Mouse (Mus musculus) liver, embryonic 14.5 days (tissue): ENCODE measurements around the gene Lrrtm4. TPM values are rescaled to one million over a fixed set of nuclear protein-coding genes. Genes with fewer than 3 reads are reported as not detected.

Experiments
- ATAC-seq: fragments of 200-750 bp; cut with Nextera tagmentation; 2 replicates; pipeline ENCODE4 v1.8.0; 2017; ENCODE audit warnings: moderate number of reproducible peaks, mild to moderate bottlenecking, moderate library complexity; ENCODE audit not compliant: insufficient read depth
- DNase-seq, 3 experiments: peaks; one replicate each; pipeline ENCODE4 v3.0.0-alpha.2; 2012 to 2013; ENCODE audit warnings: low read depth in 3 of 3, low spot score in 3 of 3
- H3K27ac ChIP-seq: fragments of 300-500 bp; sonication (generic); 2 replicates; pipeline ENCODE4 v1.5.1; 2014; ENCODE audit warnings: moderate library complexity, mild to moderate bottlenecking, control low read depth, inconsistent platforms
- H3K27me3 ChIP-seq: fragments of 300-500 bp; sonication (generic); 2 replicates; pipeline ENCODE4 v1.6.1; 2014; ENCODE audit warnings: mild to moderate bottlenecking, low read length, moderate library complexity; ENCODE audit not compliant: control insufficient read depth, insufficient read depth
- H3K36me3 ChIP-seq: fragments of 300-500 bp; sonication (generic); replicated peaks from 2 replicates; pipeline ENCODE4 v1.6.1; 2014; ENCODE audit warnings: low read depth; ENCODE audit not compliant: control insufficient read depth, insufficient read depth
- H3K4me1 ChIP-seq, 2 experiments: fragments of 200-500 bp in 1 of 2; fragments of 300-500 bp in 1 of 2; sonication (generic) in 1 of 2; replicated peaks; 2 replicates each; pipeline ENCODE4 v1.6.1; 2012 to 2014; ENCODE audit warnings: antibody characterized with exemption in 1 of 2, inconsistent platforms in 1 of 2, low read length in 1 of 2; ENCODE audit not compliant: control insufficient read depth in 2 of 2, insufficient read depth in 2 of 2
- H3K4me2 ChIP-seq: fragments of 300-500 bp; sonication (generic); 2 replicates; pipeline ENCODE4 v1.6.1; 2014; ENCODE audit warnings: low read depth, mild to moderate bottlenecking, control low read depth, moderate library complexity
- H3K4me3 ChIP-seq, 2 experiments: fragments of 200-500 bp in 1 of 2; fragments of 300-500 bp in 1 of 2; sonication (generic) in 1 of 2; 2 replicates each; pipeline ENCODE4 v1.5.1; 2012 to 2014; ENCODE audit warnings: low read depth in 2 of 2, low read length in 2 of 2, mild to moderate bottlenecking in 2 of 2, control low read depth in 1 of 2, inconsistent platforms in 1 of 2, moderate library complexity in 1 of 2; ENCODE audit not compliant: insufficient read depth in 1 of 2
- H3K9ac ChIP-seq: fragments of 300-500 bp; sonication (generic); replicated peaks from 2 replicates; pipeline ENCODE4 v1.6.1; 2014; ENCODE audit warnings: mild to moderate bottlenecking, control low read depth, moderate library complexity
- H3K9me3 ChIP-seq: fragments of 300-500 bp; sonication (generic); 2 replicates; pipeline ENCODE4 v1.6.1; 2016; ENCODE audit warnings: low read length, mixed read lengths; ENCODE audit not compliant: control insufficient read depth
- CTCF ChIP-seq: IDR thresholded peaks from 2 replicates; pipeline ENCODE4 v1.5.1; 2016; ENCODE audit warnings: antibody characterized with exemption, low read depth, control low read depth
- EP300 ChIP-seq: IDR thresholded peaks from 2 replicates; pipeline ENCODE4 v1.6.1; 2016; ENCODE audit warnings: antibody characterized with exemption, low read depth
- WGBS: fragments of 180-500 bp; shearing (Covaris S2); extraction: QIAGEN DNeasy Blood & Tissue Kit; methylation state at CpG from one replicate; pipeline ENCODE4 v1.1.7; 2014; ENCODE audit not compliant: insufficient replicate concordance; 5-methylcytosine and 5-hydroxymethylcytosine counted together
- polyA plus RNA-seq, 2 experiments: library from polyadenylated mRNA; depleted of rRNA in 1 of 2; stranded (reverse) in 1 of 2; unstranded in 1 of 2; fragments of >200 nt; fragmentation: Nextera tagmentation in 1 of 2; extraction: Ambion mirVana in 1 of 2; gene quantifications; 2 replicates each; pipeline versions ENCODE4 v1.2.1 to v1.2.3; 2012 to 2014

Lrrtm4 gene
- polyA plus RNA-seq, 2 experiments = 0.03 TPM; not detected in 1

DNA sequence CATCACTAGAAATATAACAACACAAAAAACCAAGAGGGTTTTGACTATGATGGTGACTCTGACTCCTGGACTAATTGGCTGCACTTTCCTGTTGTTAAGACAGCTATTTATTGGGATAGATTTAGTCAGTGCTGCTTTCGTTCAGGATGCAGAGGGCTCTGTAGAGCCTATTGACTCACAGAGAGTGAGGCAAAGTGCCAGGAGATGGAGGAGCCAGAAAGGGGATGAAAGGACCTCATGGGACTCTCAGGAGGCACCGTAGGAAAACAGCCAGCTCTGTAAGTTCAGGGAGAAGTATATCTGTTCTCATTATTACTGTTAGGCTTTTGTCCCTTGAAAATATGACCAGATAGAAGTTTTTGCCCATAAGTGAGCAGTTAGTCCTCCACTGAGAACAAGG, 190.8 kb downstream of the Lrrtm4 start:
- no peaks in the 10 kb centered on the region for H3K36me3 ChIP-seq

DNA sequence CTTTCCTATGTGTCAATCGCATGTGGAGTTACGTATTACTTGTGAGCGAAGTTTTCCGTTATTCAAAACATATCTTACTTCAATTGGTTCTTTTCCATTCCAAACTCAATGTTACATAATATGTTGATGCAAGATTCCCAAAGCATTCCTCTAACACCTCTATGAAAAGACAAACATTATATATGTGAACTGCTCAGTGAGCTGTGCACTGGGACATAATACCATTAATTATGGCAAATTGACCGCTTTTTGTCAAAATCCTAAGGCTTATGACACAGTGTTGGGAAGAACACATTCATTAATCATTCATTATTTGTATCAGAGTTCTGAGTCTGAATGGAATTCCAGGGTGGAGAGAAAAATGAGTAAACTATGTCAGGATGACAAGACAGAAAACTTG, 191.6 kb downstream of the Lrrtm4 start:
- Histone ChIP-seq H3K4me1 (no peaks in the 10 kb centered on the region), H3K4me2 (no peak overlapping the region), H3K27ac (no peak overlapping the region), H3K9me3 (no peaks in the 10 kb centered on the region), H3K9ac (no peak overlapping the region), H3K4me3 (no peak overlapping the region), H3K36me3 (no peaks in the 10 kb centered on the region), H3K27me3 (no peaks in the 10 kb centered on the region)
- no peak for DNase-seq
- TF ChIP-seq CTCF = no peak
- no peak for TF ChIP-seq EP300
- WGBS = 89% methylated on average over 5 of the region's 5 CpGs
- ATAC-seq = no peak

More for the DNA sequence above, 190.8 kb downstream of the Lrrtm4 start:
- no peak overlapping the region for H3K9ac ChIP-seq
- H3K4me2 ChIP-seq = no peak overlapping the region
- WGBS = 46% methylated on average over 2 of the region's 2 CpGs
- no peak for TF ChIP-seq EP300
- TF ChIP-seq CTCF = no peak
- no peaks in the 10 kb centered on the region for H3K27me3 ChIP-seq
- no peaks in the 10 kb centered on the region for H3K9me3 ChIP-seq
- ATAC-seq (no peak), DNase-seq (no peak)
- no peak overlapping the region for H3K27ac ChIP-seq
- no peaks in the 10 kb centered on the region for H3K4me1 ChIP-seq
- no peak overlapping the region for H3K4me3 ChIP-seq

DNA sequence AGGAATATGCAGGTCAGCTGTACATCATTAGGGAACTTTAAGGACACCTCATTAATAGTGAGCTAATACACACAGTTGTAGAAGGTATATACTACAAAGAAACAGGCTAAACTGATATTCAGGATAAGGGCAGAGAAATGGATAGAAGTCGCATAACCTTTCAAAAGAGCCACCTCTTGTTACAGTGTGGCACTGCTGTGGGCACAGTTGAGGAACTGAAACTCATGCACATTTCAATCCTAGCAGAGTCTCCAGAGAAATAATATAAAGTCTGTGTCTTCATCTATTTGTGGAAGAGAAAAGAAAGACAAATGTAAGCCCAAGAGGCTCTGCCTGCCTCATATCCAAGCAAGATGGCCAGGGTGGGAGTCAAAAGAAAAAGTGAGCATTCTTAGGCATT, 242.9 kb downstream of the Lrrtm4 start:
- WGBS = 82% methylated on average over 1 of the region's 1 CpGs

DNA sequence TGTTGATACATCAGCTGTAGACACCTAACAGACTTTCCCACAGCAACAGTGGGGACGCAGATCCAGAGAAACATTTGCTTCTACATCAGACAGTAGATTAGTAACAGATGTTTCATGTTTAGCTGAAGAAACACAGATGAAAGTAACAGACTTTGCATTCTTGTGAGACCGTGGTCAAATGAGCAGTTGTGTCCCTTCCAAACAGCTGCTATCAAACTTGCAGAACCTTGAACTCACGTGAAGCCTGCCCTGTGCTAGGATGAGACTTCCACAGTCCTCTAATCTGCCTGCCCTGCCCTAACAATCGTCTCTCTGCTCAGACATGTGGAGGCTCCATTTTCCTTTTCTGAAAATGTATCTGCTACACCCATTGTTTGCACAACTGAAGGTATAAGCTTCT, 245.3 kb downstream of the Lrrtm4 start:
- no peak for TF ChIP-seq EP300
- ATAC-seq (no peak), DNase-seq (no peak)
- H3K9me3 ChIP-seq = no peaks in the 10 kb centered on the region
- H3K9ac ChIP-seq = no peak overlapping the region
- no peaks in the 10 kb centered on the region for H3K27me3 ChIP-seq
- H3K4me2 ChIP-seq = no peak overlapping the region
- WGBS = 49% methylated on average over 4 of the region's 4 CpGs
- no peak overlapping the region for H3K4me3 ChIP-seq
- no peak overlapping the region for H3K27ac ChIP-seq
- no peaks in the 10 kb centered on the region for H3K4me1 ChIP-seq
- no peaks in the 10 kb centered on the region for H3K36me3 ChIP-seq

More for the DNA sequence above, 242.9 kb downstream of the Lrrtm4 start:
- no peak for ATAC-seq
- Histone ChIP-seq H3K9ac (no peak overlapping the region), H3K4me3 (no peak overlapping the region), H3K27me3 (no peaks in the 10 kb centered on the region), H3K27ac (no peak overlapping the region), H3K4me2 (no peak overlapping the region), H3K9me3 (no peaks in the 10 kb centered on the region), H3K36me3 (no peaks in the 10 kb centered on the region), H3K4me1 (no peaks in the 10 kb centered on the region)
- TF ChIP-seq EP300 (no peak), CTCF (no peak)
- DNase-seq = no peak

DNA sequence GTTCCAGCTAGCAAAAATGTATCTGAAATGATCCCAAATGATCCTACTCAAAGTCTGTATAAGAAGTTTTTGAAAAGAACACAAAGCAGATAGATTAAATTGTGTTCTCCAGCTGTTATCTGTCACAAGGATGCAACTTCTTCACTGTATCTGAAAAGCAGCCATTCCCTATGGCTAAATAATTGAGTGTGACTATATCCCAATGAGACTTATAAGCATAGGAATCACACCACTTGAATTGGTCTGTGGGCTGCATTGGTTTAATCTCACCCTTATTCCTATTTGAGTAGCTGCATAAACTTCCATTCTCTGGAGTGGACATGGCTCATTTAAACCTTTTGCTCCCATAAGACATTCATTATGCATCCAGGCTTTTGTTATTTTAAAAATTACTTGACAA, 245.9 kb downstream of the Lrrtm4 start:
- H3K4me1 ChIP-seq = no peaks in the 10 kb centered on the region
- no peak overlapping the region for H3K4me3 ChIP-seq
- H3K36me3 ChIP-seq = no peaks in the 10 kb centered on the region
- no peak for ATAC-seq
- H3K9me3 ChIP-seq = no peaks in the 10 kb centered on the region
- H3K27ac ChIP-seq = no peak overlapping the region
- no peak overlapping the region for H3K9ac ChIP-seq
- TF ChIP-seq EP300 = no peak
- TF ChIP-seq CTCF = no peak
- H3K27me3 ChIP-seq = no peaks in the 10 kb centered on the region
- H3K4me2 ChIP-seq = no peak overlapping the region
- no peak for DNase-seq

DNA sequence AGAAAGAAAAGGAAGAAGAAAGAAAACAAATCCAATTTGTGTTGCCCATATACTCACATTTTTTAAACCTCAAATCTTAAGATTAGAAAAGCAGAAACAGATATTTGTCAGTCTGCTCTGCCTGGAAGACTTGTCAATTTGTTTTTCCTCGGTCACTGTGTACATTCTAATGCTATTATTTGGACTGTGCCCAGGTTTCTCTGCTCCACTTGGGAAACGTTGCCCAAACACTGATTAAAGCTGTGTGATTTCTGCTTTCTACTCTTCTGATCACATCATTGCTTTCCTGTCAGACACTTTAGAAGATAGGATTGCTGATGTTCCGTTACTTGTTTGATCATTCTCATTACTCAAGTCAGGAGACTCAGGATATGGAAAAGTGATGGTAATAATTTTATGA, 247.1 kb downstream of the Lrrtm4 start:
- ATAC-seq (no peak), DNase-seq (no peak)
- TF ChIP-seq EP300 (no peak), CTCF (no peak)
- Histone ChIP-seq H3K36me3 (no peaks in the 10 kb centered on the region), H3K9me3 (no peaks in the 10 kb centered on the region), H3K4me1 (no peaks in the 10 kb centered on the region), H3K4me3 (no peak overlapping the region), H3K4me2 (no peak overlapping the region), H3K9ac (no peak overlapping the region), H3K27ac (no peak overlapping the region), H3K27me3 (no peaks in the 10 kb centered on the region)
- 44% methylated on average over 3 of the region's 3 CpGs for WGBS
